Mouse (Mus musculus) hindbrain, embryonic 10.5 days (tissue): Measurements from ENCODE around the gene Slc27a1. TPM values are rescaled to one million over a fixed set of nuclear protein-coding genes. Genes with fewer than 3 reads are reported as not detected.

ENCODE experiments used
- polyA plus RNA-seq: library from polyadenylated mRNA; unstranded; fragments of >200 nt; fragmentation: Nextera tagmentation; extraction: Ambion mirVana; gene quantifications from 2 replicates; pipeline ENCODE4 v1.2.1, GENCODE M21; 2016

Slc27a1 gene
- polyA plus RNA-seq, 1 experiment from 2014 or later, result 28.9 TPM

Other genes starting within 250 kb of the Slc27a1 start
- 74.4 and 84.6 TPM in 2 replicates for gene Use1, start 202.0 kb upstream of the Slc27a1 start, polyA plus RNA-seq
- gene Ocel1, start 197.6 kb upstream of the Slc27a1 start, polyA plus RNA-seq, result 7.5 and 8.1 TPM in 2 replicates
- gene Nr2f6, start 186.9 kb upstream of the Slc27a1 start, polyA plus RNA-seq, result 125 and 139 TPM in 2 replicates
- 5.8 and 7.2 TPM in 2 replicates for gene Ushbp1, start 173.1 kb upstream of the Slc27a1 start, polyA plus RNA-seq
- gene Babam1, start 172.0 kb upstream of the Slc27a1 start, polyA plus RNA-seq, result 112 and 121 TPM in 2 replicates
- gene Ankle1, start 162.9 kb upstream of the Slc27a1 start, polyA plus RNA-seq, result 35.2 and 56.1 TPM in 2 replicates
- gene Abhd8, start 105.2 kb upstream of the Slc27a1 start, polyA plus RNA-seq, result 76.3 and 88.4 TPM in 2 replicates
- gene Mrpl34, start 103.9 kb upstream of the Slc27a1 start, polyA plus RNA-seq, result 221 and 249 TPM in 2 replicates
- 147 and 169 TPM in 2 replicates for gene Dda1, start 99.7 kb upstream of the Slc27a1 start, polyA plus RNA-seq
- gene Ano8, start 82.9 kb upstream of the Slc27a1 start, polyA plus RNA-seq, result 3.3 and 6.8 TPM in 2 replicates
- 18.2 and 22.5 TPM in 2 replicates for gene Gtpbp3, start 80.8 kb upstream of the Slc27a1 start, polyA plus RNA-seq
- gene Plvap, start 57.1 kb upstream of the Slc27a1 start, polyA plus RNA-seq, result 50.2 and 52.7 TPM in 2 replicates
- 0.51 and 0.60 TPM in 2 replicates for gene Ccdc194, start 43.2 kb upstream of the Slc27a1 start, polyA plus RNA-seq
- 8.9 and 9.6 TPM in 2 replicates for gene Bst2, start 31.4 kb upstream of the Slc27a1 start, polyA plus RNA-seq
- 68.7 and 71.6 TPM in 2 replicates for gene Mvb12a, start 26.0 kb upstream of the Slc27a1 start, polyA plus RNA-seq
- gene Tmem221, start 10.0 kb upstream of the Slc27a1 start, polyA plus RNA-seq, result 0.18 and 0.26 TPM in 2 replicates
- not detected in 2 replicates for gene Nxnl1, start 2.3 kb upstream of the Slc27a1 start, polyA plus RNA-seq
- gene Pgls, start 23.3 kb downstream of the Slc27a1 start, polyA plus RNA-seq, result 254 and 268 TPM in 2 replicates
- gene Fam129c, start 28.8 kb downstream of the Slc27a1 start, polyA plus RNA-seq, result 5.0 and 5.3 TPM in 2 replicates
- 55.3 and 58.5 TPM in 2 replicates for gene Colgalt1, start 42.1 kb downstream of the Slc27a1 start, polyA plus RNA-seq
- gene Unc13a, start 102.9 kb downstream of the Slc27a1 start, polyA plus RNA-seq, result 4.4 and 8.4 TPM in 2 replicates
- gene Jak3, start 107.4 kb downstream of the Slc27a1 start, polyA plus RNA-seq, result 3.2 and 3.6 TPM in 2 replicates
- 0.37 and 0.58 TPM in 2 replicates for gene Insl3, start 120.3 kb downstream of the Slc27a1 start, polyA plus RNA-seq
- gene B3gnt3, start 132.9 kb downstream of the Slc27a1 start, polyA plus RNA-seq, result 0.64 and 1.0 TPM in 2 replicates
- gene Fcho1, start 156.8 kb downstream of the Slc27a1 start, polyA plus RNA-seq, result 16.7 and 26.9 TPM in 2 replicates